Mouse (Mus musculus) monocyte, adult 5-6 weeks (primary cell): ENCODE measurements around the gene Eif3d. TPM values are rescaled to one million over a fixed set of nuclear protein-coding genes. Genes with fewer than 3 reads are reported as not detected.
"Not testable (repeated sequence)": the region's sequence is repeated elsewhere in the genome, so short reads cannot be mapped to it uniquely, and the experiment has no call there.

Source experiments
- ATAC-seq: fragments of 153-309, 156-312 bp; replicated peaks from 2 replicates; pipeline ENCODE4 v1.8.0; 2017; ENCODE audit warnings: mild to moderate bottlenecking; ENCODE audit not compliant: low TSS enrichment, insufficient number of reproducible peaks, severe bottlenecking, poor library complexity, low FRiP score
- total RNA-seq: library from RNA; stranded (forward); fragments of 200-1000, 200-491, 200-594 nt; gene quantifications from 3 replicates; pipeline ENCODE4 v1.2.3, GENCODE M21; 2017

Gene Eif3d
- 119 to 136 TPM (median 124 TPM) in 3 replicates for total RNA-seq

GRCm38 (mm10) chr15:77970470-77971292 lies at the start of gene Eif3d:
TSS of gene Eif3d (minus strand) at chr15:77970813.
- peak; percentile 85 for ATAC-seq

- ATAC-seq = no peak
Measured at GRCm38 (mm10) chr15:78014046-78014445, 43.4 kb upstream of the Eif3d start.

- ATAC-seq = not testable (repeated sequence)
Measured at GRCm38 (mm10) chr15:78008206-78008605, 37.6 kb upstream of the Eif3d start.

GRCm38 (mm10) chr15:78003929-78004328 lies 33.3 kb upstream of the Eif3d start:
- ATAC-seq = no peak

GRCm38 (mm10) chr15:78001400-78001799 lies 30.8 kb upstream of the Eif3d start:
- no peak for ATAC-seq

GRCm38 (mm10) chr15:77988541-77988940 lies 17.9 kb upstream of the Eif3d start:
- no peak for ATAC-seq

- ATAC-seq = no peak
Measured at GRCm38 (mm10) chr15:77983391-77983790, 12.8 kb upstream of the Eif3d start.

- 0 out of 2 replicates have a peak, but pooled peaks have one; percentile 54 for ATAC-seq
Measured at GRCm38 (mm10) chr15:77982195-77982939, 11.8 kb upstream of the Eif3d start.

- ATAC-seq = no peak
Measured at GRCm38 (mm10) chr15:77981181-77981680, 10.6 kb upstream of the Eif3d start.

GRCm38 (mm10) chr15:77979427-77979865 lies 8.8 kb upstream of the Eif3d start:
- no peak for ATAC-seq

GRCm38 (mm10) chr15:77977663-77978062 lies 7.0 kb upstream of the Eif3d start:
- no peak for ATAC-seq

GRCm38 (mm10) chr15:77974165-77974841 lies 3.7 kb upstream of the Eif3d start:
- ATAC-seq = no peak

GRCm38 (mm10) chr15:77969940-77970469 lies 608 bp downstream of the Eif3d start:
- no peak for ATAC-seq

GRCm38 (mm10) chr15:77965117-77965528 lies 5.5 kb downstream of the Eif3d start:
- no peak for ATAC-seq

- ATAC-seq = no peak
Measured at GRCm38 (mm10) chr15:77962447-77962846, 8.2 kb downstream of the Eif3d start.

- ATAC-seq = no peak
Measured at GRCm38 (mm10) chr15:77960693-77961092, 9.9 kb downstream of the Eif3d start.

- no peak for ATAC-seq
Measured at GRCm38 (mm10) chr15:77958071-77958470, 12.5 kb downstream of the Eif3d start.

GRCm38 (mm10) chr15:77957625-77958024 lies 13.0 kb downstream of the Eif3d start:
- no peak for ATAC-seq

- ATAC-seq = peak; percentile 89
Measured at GRCm38 (mm10) chr15:77956404-77956901, 14.2 kb downstream of the Eif3d start, which contains the start of gene Foxred2. TSS of gene Foxred2 (minus strand) at chr15:77956722.
